Mouse (Mus musculus) kidney, adult 2 months (tissue): ENCODE results near the gene Pdcd7. TPM values are rescaled to one million over a fixed set of nuclear protein-coding genes. Genes with fewer than 3 reads are reported as not detected.

Experiments
- DNase-seq: peaks from one replicate; pipeline ENCODE4 v3.0.0; 2021
- H3K27ac ChIP-seq: fragments of 200-500 bp; 2 replicates; pipeline ENCODE4 v1.5.1; 2012; ENCODE audit warnings: low read depth, low read length, control low read depth, inconsistent platforms; ENCODE audit not compliant: insufficient read depth
- H3K27me3 ChIP-seq: fragments of 200-500 bp; replicated peaks from 2 replicates; pipeline ENCODE4 v1.6.1; 2012; ENCODE audit warnings: mild to moderate bottlenecking, moderate library complexity, low read length, inconsistent platforms; ENCODE audit not compliant: control insufficient read depth, insufficient read depth
- H3K36me3 ChIP-seq: fragments of 200-500 bp; 2 replicates; pipeline ENCODE4 v1.6.1; 2012; ENCODE audit warnings: mild to moderate bottlenecking, moderate library complexity, low read length, inconsistent platforms; ENCODE audit not compliant: control insufficient read depth, insufficient read depth
- H3K4me1 ChIP-seq: fragments of 200-500 bp; 2 replicates; pipeline ENCODE4 v1.6.1; 2011; ENCODE audit warnings: low read length; ENCODE audit not compliant: control insufficient read depth, insufficient read depth
- H3K4me3 ChIP-seq: fragments of 200-500 bp; 2 replicates; pipeline ENCODE4 v1.5.1; 2011; ENCODE audit warnings: mild to moderate bottlenecking, low read depth, low read length, control low read depth; ENCODE audit not compliant: insufficient read depth
- CTCF ChIP-seq: fragments of 200-500 bp; conservative IDR thresholded peaks from 2 replicates; pipeline ENCODE4 v1.5.1; 2011; ENCODE audit warnings: low read depth, mild to moderate bottlenecking, control low read depth, low read length, moderate library complexity, mixed read lengths; ENCODE audit not compliant: insufficient read depth, insufficient read length
- POLR2A ChIP-seq: fragments of 200-500 bp; IDR thresholded peaks from one replicate; pipeline ENCODE4 v1.6.1; 2011; ENCODE audit warnings: low read depth, low read length, control low read depth
- WGBS: fragments of 180-500 bp; shearing (Covaris S2); methylation state at CpG from one replicate; pipeline ENCODE4 v1.1.7; 2018; 5-methylcytosine and 5-hydroxymethylcytosine counted together
- polyA plus RNA-seq: library from polyadenylated mRNA; depleted of rRNA; stranded (reverse); fragments of >200 nt; gene quantifications from 2 replicates; pipeline ENCODE4 v1.2.3, GENCODE M21; 2012

The Pdcd7 gene
- polyA plus RNA-seq, 1 experiment, result 6.0 TPM

- WGBS, result 34% methylated on average over 1 of the region's 1 CpGs
These were observed 37.9 kb upstream of the Pdcd7 start for GRCm38 (mm10) chr9:65308011-65308410.

GRCm38 (mm10) chr9:65312669-65313357 lies 33.1 kb upstream of the Pdcd7 start:
- TF ChIP-seq CTCF (no peak), POLR2A (no peak)
- H3K27ac ChIP-seq, result no peak overlapping the region
- H3K4me3 ChIP-seq, result no peak overlapping the region
- H3K4me1 ChIP-seq, result peaks cover 3% of the 10 kb centered on the region; the same call in 1 of the 2 replicates
- WGBS, result 95% methylated on average over 4 of the region's 4 CpGs
- DNase-seq, result no peak
- peaks cover 22% of the 10 kb centered on the region for H3K36me3 ChIP-seq
- no peaks in the 10 kb centered on the region for H3K27me3 ChIP-seq

More at GRCm38 (mm10) chr9:65308011-65308410, 37.9 kb upstream of the Pdcd7 start:
- no peak overlapping the region for H3K27ac ChIP-seq
- H3K27me3 ChIP-seq, result no peaks in the 10 kb centered on the region
- no peak overlapping the region for H3K4me3 ChIP-seq
- H3K4me1 ChIP-seq, result peaks cover 25% of the 10 kb centered on the region
- DNase-seq, result no peak
- peaks cover 20% of the 10 kb centered on the region for H3K36me3 ChIP-seq
- TF ChIP-seq POLR2A (no peak), CTCF (no peak)

- TF ChIP-seq CTCF, result no peak
- no peak for TF ChIP-seq POLR2A
- 91% methylated on average over 1 of the region's 1 CpGs for WGBS
- no peaks in the 10 kb centered on the region for H3K27me3 ChIP-seq
- H3K4me3 ChIP-seq, result no peak overlapping the region
- no peaks in the 10 kb centered on the region; the same call in 1 of the 2 replicates for H3K4me1 ChIP-seq
- no peak overlapping the region for H3K27ac ChIP-seq
- DNase-seq, result no peak
- H3K36me3 ChIP-seq, result peaks cover 21% of the 10 kb centered on the region
These were observed 32.1 kb upstream of the Pdcd7 start for GRCm38 (mm10) chr9:65313846-65314245.

- WGBS, result 77% methylated on average over 11 of the region's 11 CpGs
- no peak for TF ChIP-seq CTCF
- TF ChIP-seq POLR2A, result no peak
- Histone ChIP-seq H3K4me3 (no peak overlapping the region), H3K36me3 (peaks cover 31% of the 10 kb centered on the region), H3K4me1 (no peaks in the 10 kb centered on the region), H3K27me3 (no peaks in the 10 kb centered on the region), H3K27ac (no peak overlapping the region)
- no peak for DNase-seq
These were observed 23.5 kb upstream of the Pdcd7 start for GRCm38 (mm10) chr9:65322255-65322900.

GRCm38 (mm10) chr9:65325971-65326370 lies 19.9 kb upstream of the Pdcd7 start:
- TF ChIP-seq CTCF, result no peak
- no peak for TF ChIP-seq POLR2A
- no peak for DNase-seq
- Histone ChIP-seq H3K36me3 (peaks cover 26% of the 10 kb centered on the region), H3K27me3 (no peaks in the 10 kb centered on the region), H3K4me1 (no peaks in the 10 kb centered on the region), H3K27ac (no peak overlapping the region), H3K4me3 (no peak overlapping the region)

GRCm38 (mm10) chr9:65327371-65327770 lies 18.5 kb upstream of the Pdcd7 start:
- Histone ChIP-seq H3K27me3 (no peaks in the 10 kb centered on the region), H3K4me1 (no peaks in the 10 kb centered on the region), H3K36me3 (peaks cover 27% of the 10 kb centered on the region), H3K4me3 (no peak overlapping the region), H3K27ac (no peak overlapping the region)
- WGBS, result 92% methylated on average over 2 of the region's 2 CpGs
- DNase-seq, result no peak
- TF ChIP-seq POLR2A (no peak), CTCF (no peak)

GRCm38 (mm10) chr9:65333958-65334357 lies 11.9 kb upstream of the Pdcd7 start:
- no peaks in the 10 kb centered on the region for H3K4me1 ChIP-seq
- H3K27me3 ChIP-seq, result no peaks in the 10 kb centered on the region
- TF ChIP-seq CTCF, result no peak
- no peak for TF ChIP-seq POLR2A
- H3K36me3 ChIP-seq, result peaks cover 7% of the 10 kb centered on the region
- no peak overlapping the region for H3K4me3 ChIP-seq
- no peak overlapping the region for H3K27ac ChIP-seq
- WGBS, result 84% methylated on average over 5 of the region's 5 CpGs
- no peak for DNase-seq
